In the genomic region with DNA sequence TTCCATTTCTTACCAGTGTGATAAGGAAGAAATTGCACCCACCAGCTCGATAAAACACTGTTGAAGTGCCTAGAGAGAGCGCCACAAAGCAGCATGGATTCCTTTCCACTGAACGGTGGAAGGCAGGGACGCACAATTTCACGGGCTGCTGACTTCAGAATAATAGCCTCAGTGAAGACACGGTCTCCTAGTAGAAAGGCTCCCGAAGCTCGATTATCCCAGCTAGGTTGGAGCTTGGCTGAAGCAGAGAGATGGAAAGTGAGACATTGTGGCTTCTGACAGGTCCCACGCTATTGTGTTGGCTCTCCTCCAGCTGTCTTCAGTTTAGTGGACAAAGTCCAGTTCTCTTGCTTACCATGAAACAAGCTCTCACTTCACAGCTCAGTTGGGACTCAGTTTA, we compare ENCODE assay signal across 11 mouse cellular contexts.
DNase-seq lines count a peak whose midpoint lies in the region; ATAC-seq and TF ChIP-seq lines count a peak whose summit lies in the region.
"Had no signal": no experiment of that assay in that cellular context is flagged by ENCODE, and none has a peak within 500 bp of the region (broad histone marks: within the 10 kb centered on the region; RNA-seq: fewer than 3 reads in every experiment).

No protein-coding gene starts in this region.

- TF ChIP-seq POLR2A in liver, adult 2 months (IDR thresholded peaks at IDR 0.05; ENCODE audit: extremely low read depth, insufficient read depth, low read length), result no peak

- peak overlapping the region; percentile 22; the same call in 1 of the 2 replicates for H3K27ac ChIP-seq in liver, adult 2 months (replicated peaks; ENCODE audit: insufficient read depth, low read depth, low read length)
- no peak overlapping the region for H3K27ac ChIP-seq in liver, embryonic 11.5 days (ENCODE audit: low read depth, low read length)
- no peak overlapping the region for H3K27ac ChIP-seq in forebrain, embryonic 15.5 days (replicated peaks)
- H3K27ac ChIP-seq in neural tube, embryonic 13.5 days (replicated peaks), result no peak overlapping the region; the same call in 1 of the 2 replicates
- H3K27ac ChIP-seq: limb, embryonic 13.5 days; stomach, embryonic 15.5 days had no signal

- H3K4me2 ChIP-seq in liver, embryonic 11.5 days, result no peak overlapping the region
- H3K4me2 ChIP-seq in forebrain, embryonic 15.5 days (replicated peaks), result no peak overlapping the region
- 0 out of 2 replicates have a peak overlapping the region, but pooled peaks have one; percentile 14 for H3K4me2 ChIP-seq in neural tube, embryonic 13.5 days
- H3K4me2 ChIP-seq: limb, embryonic 13.5 days; stomach, embryonic 15.5 days had no signal

- ATAC-seq in liver, embryonic 11.5 days (replicated peaks; ENCODE audit: low FRiP score), result no peak
- ATAC-seq in forebrain, embryonic 15.5 days (replicated peaks), result 0 out of 2 replicates have a peak, but pooled peaks have one; percentile 53
- ATAC-seq in neural tube, embryonic 13.5 days (ENCODE audit: low read depth), result peak; percentile 61

- no peaks in the 10 kb centered on the region for H3K27me3 ChIP-seq in liver, adult 2 months (ENCODE audit: control insufficient read depth, insufficient read depth, low read length)
- H3K27me3 ChIP-seq in liver, embryonic 11.5 days (replicated peaks; ENCODE audit: control insufficient read depth, insufficient read depth, low read length), result no peaks in the 10 kb centered on the region
- H3K27me3 ChIP-seq in forebrain, embryonic 15.5 days, result no peaks in the 10 kb centered on the region
- no peaks in the 10 kb centered on the region for H3K27me3 ChIP-seq in neural tube, embryonic 13.5 days
- H3K27me3 ChIP-seq: limb, embryonic 13.5 days; stomach, embryonic 15.5 days had no signal

- H3K9me3 ChIP-seq in liver, embryonic 11.5 days (ENCODE audit: control insufficient read depth, low read length), result no peaks in the 10 kb centered on the region
- H3K9me3 ChIP-seq in forebrain, embryonic 15.5 days, result no peaks in the 10 kb centered on the region
- H3K9me3 ChIP-seq in neural tube, embryonic 13.5 days, result no peaks in the 10 kb centered on the region
- H3K9me3 ChIP-seq: G1E; limb, embryonic 13.5 days; stomach, embryonic 15.5 days had no signal

- no peak overlapping the region for H3K4me3 ChIP-seq in liver, adult 2 months (ENCODE audit: insufficient read depth, low read depth, low read length)
- no peak overlapping the region for H3K4me3 ChIP-seq in liver, embryonic 11.5 days (ENCODE audit: low read depth, low read length)
- no peak overlapping the region for H3K4me3 ChIP-seq in forebrain, embryonic 15.5 days
- H3K4me3 ChIP-seq in neural tube, embryonic 13.5 days, result no peak overlapping the region
- H3K4me3 ChIP-seq: limb, embryonic 13.5 days; stomach, embryonic 15.5 days had no signal

- H3K79me2 ChIP-seq in liver, adult 2 months (ENCODE audit: control insufficient read depth, insufficient read depth, low read length), result no peaks in the 10 kb centered on the region

- 23% methylated on average over 9 of the region's 9 CpGs for WGBS in liver, adult 2 months
- 71% methylated on average over 9 of the region's 9 CpGs for WGBS in liver, embryonic 11.5 days
- 6% methylated on average over 9 of the region's 9 CpGs for WGBS in forebrain, embryonic 15.5 days
- 7% methylated on average over 9 of the region's 9 CpGs for WGBS in neural tube, embryonic 13.5 days

- no peaks in the 10 kb centered on the region for H3K36me3 ChIP-seq in liver, adult 2 months (ENCODE audit: control insufficient read depth, insufficient read depth, low read length)
- no peaks in the 10 kb centered on the region for H3K36me3 ChIP-seq in liver, embryonic 11.5 days (ENCODE audit: control insufficient read depth, insufficient read depth, low read length)
- no peaks in the 10 kb centered on the region for H3K36me3 ChIP-seq in forebrain, embryonic 15.5 days
- H3K36me3 ChIP-seq in neural tube, embryonic 13.5 days, result no peaks in the 10 kb centered on the region
- H3K36me3 ChIP-seq: G1E; limb, embryonic 13.5 days; stomach, embryonic 15.5 days had no signal

- peaks cover 19% of the 10 kb centered on the region for H3K4me1 ChIP-seq in liver, adult 2 months (ENCODE audit: control insufficient read depth, insufficient read depth, low read length)
- no peaks in the 10 kb centered on the region for H3K4me1 ChIP-seq in liver, embryonic 11.5 days (replicated peaks; ENCODE audit: control insufficient read depth, insufficient read depth, low read length)
- H3K4me1 ChIP-seq in forebrain, embryonic 15.5 days, result no peaks in the 10 kb centered on the region; the same call in none of the 2 replicates
- peaks cover 14% of the 10 kb centered on the region; the same call in 1 of the 2 replicates for H3K4me1 ChIP-seq in neural tube, embryonic 13.5 days (replicated peaks)
- H3K4me1 ChIP-seq: stomach, embryonic 15.5 days had no signal

- peak; percentile 79 for DNase-seq in liver, adult 2 months (ENCODE audit: extremely low read depth, low read depth, low spot score)
- DNase-seq in liver, embryonic 11.5 days (ENCODE audit: low spot score), result no peak
- DNase-seq in kidney, postnatal 10 days, result peak; percentile 29
- no peak for DNase-seq in ovary, postnatal 36 days (ENCODE audit: low spot score)
- no peak for DNase-seq in urinary bladder, postnatal 36 days (ENCODE audit: low spot score in 2 of 2)
- DNase-seq in cerebellum, adult 9-11 months, result no peak

- no peak for TF ChIP-seq CTCF in liver, adult 2 months (IDR thresholded peaks at IDR 0.05; ENCODE audit: low read depth, low read length)

- no peak overlapping the region for H3K9ac ChIP-seq in liver, adult 2 months (ENCODE audit: low read depth, low read length)
- no peak overlapping the region for H3K9ac ChIP-seq in liver, embryonic 11.5 days (ENCODE audit: low read depth, low read length)
- no peak overlapping the region for H3K9ac ChIP-seq in forebrain, embryonic 15.5 days (replicated peaks)
- no peak overlapping the region for H3K9ac ChIP-seq in neural tube, embryonic 13.5 days
- H3K9ac ChIP-seq: limb, embryonic 13.5 days; stomach, embryonic 15.5 days had no signal

Comparison
In these comparisons a context has a peak if more than half of its experiments do, and no peak if none do; other contexts are left out.
1. DNase-seq: peak in liver, adult 2 months (single experiment) and kidney, postnatal 10 days (single experiment); none in liver, embryonic 11.5 days (single experiment), ovary, postnatal 36 days (single experiment), urinary bladder, postnatal 36 days (0 of 2) and cerebellum, adult 9-11 months (single experiment).